Mouse (Mus musculus) erythroblast, adult 5-6 weeks (primary cell): Measurements from ENCODE around the gene Zfp759. TPM values are rescaled to one million over a fixed set of nuclear protein-coding genes. Genes with fewer than 3 reads are reported as not detected.
"Not testable (repeated sequence)": the region's sequence is repeated elsewhere in the genome, so short reads cannot be mapped to it uniquely, and the experiment has no call there.

Experiments used
- ATAC-seq: replicated peaks from 2 replicates; pipeline ENCODE4 v1.8.0; 2016; ENCODE audit warnings: moderate number of reproducible peaks, mild to moderate bottlenecking, moderate TSS enrichment, inconsistent platforms; ENCODE audit not compliant: poor library complexity, low FRiP score, severe bottlenecking
- total RNA-seq, 2 experiments: library from RNA; stranded (forward) in 1 of 2; stranded (reverse) in 1 of 2; fragments of 150-400 nt in 1 of 2; fragments of 200-764, 138-1000 nt in 1 of 2; gene quantifications; 2 replicates each; pipeline versions ENCODE4 v1.2.3 to v1.2.4; 2015 to 2017; ENCODE audit warnings: low replicate concordance in 2 of 2

The Zfp759 gene
- total RNA-seq (2015; ENCODE audit: low replicate concordance) = 3.8 and 6.0 TPM in 2 replicates
- total RNA-seq (2017; ENCODE audit: low replicate concordance) = 0.68 and 1.5 TPM in 2 replicates

GRCm38 (mm10) chr13:67121360-67121759, at the start of gene Zfp759:
Gene Zfp759 (plus strand): TSS chr13:67121660.
- not testable (repeated sequence) for ATAC-seq

- no peak for ATAC-seq
These were observed 48.7 kb upstream of the Zfp759 start for GRCm38 (mm10) chr13:67072786-67073185.

GRCm38 (mm10) chr13:67077244-67077643, 44.2 kb upstream of the Zfp759 start:
- ATAC-seq = no peak

- peak; percentile 97 for ATAC-seq
These were observed 40.2 kb upstream of the Zfp759 start for GRCm38 (mm10) chr13:67081142-67081713.

- no peak for ATAC-seq
These were observed 39.5 kb upstream of the Zfp759 start for GRCm38 (mm10) chr13:67081946-67082345.

- no peak for ATAC-seq
These were observed 31.3 kb upstream of the Zfp759 start for GRCm38 (mm10) chr13:67090154-67090553.

- no peak for ATAC-seq
These were observed 23.6 kb upstream of the Zfp759 start, which contains the start of gene Zfp708 for GRCm38 (mm10) chr13:67097876-67098275. Gene Zfp708 (minus strand): TSS chr13:67097976.

GRCm38 (mm10) chr13:67107681-67108080, 13.8 kb upstream of the Zfp759 start:
- peak; percentile 12 for ATAC-seq

GRCm38 (mm10) chr13:67108194-67108820, 13.2 kb upstream of the Zfp759 start, which contains the start of gene Gm28557:
Gene Gm28557 (minus strand): TSS chr13:67108604.
- ATAC-seq = peak; percentile 99

GRCm38 (mm10) chr13:67108821-67109206, 12.6 kb upstream of the Zfp759 start:
- peak; percentile 66 for ATAC-seq

- no peak for ATAC-seq
These were observed 9.4 kb upstream of the Zfp759 start for GRCm38 (mm10) chr13:67112096-67112495.

GRCm38 (mm10) chr13:67113287-67113686, 8.2 kb upstream of the Zfp759 start:
- no peak for ATAC-seq

- ATAC-seq = not testable (repeated sequence)
These were observed 5.3 kb upstream of the Zfp759 start, which contains the start of gene Rslcan18 for GRCm38 (mm10) chr13:67116163-67116562. Gene Rslcan18 (minus strand): TSS chr13:67116263.

- ATAC-seq = no peak
These were observed 3.0 kb downstream of the Zfp759 start for GRCm38 (mm10) chr13:67124460-67124859.

GRCm38 (mm10) chr13:67127507-67127906, 6.0 kb downstream of the Zfp759 start:
- not testable (repeated sequence) for ATAC-seq

GRCm38 (mm10) chr13:67128038-67128721, 6.7 kb downstream of the Zfp759 start:
- ATAC-seq = peak; percentile 62

- ATAC-seq = not testable (repeated sequence)
These were observed 44.7 kb downstream of the Zfp759 start for GRCm38 (mm10) chr13:67166122-67166521.

- ATAC-seq = 0 out of 2 replicates have a peak, but pooled peaks have one; percentile 77
These were observed 51.7 kb downstream of the Zfp759 start, which contains the start of gene Rsl1 for GRCm38 (mm10) chr13:67172991-67173722. Gene Rsl1 (plus strand): TSS chr13:67173182.

- no peak for ATAC-seq
These were observed 52.2 kb downstream of the Zfp759 start for GRCm38 (mm10) chr13:67173723-67174055.
